ENCODE assay signal across 12 mouse cellular contexts in genomic region chr5:24869796-24870289, GRCm38 (mm10). TPM values are rescaled to one million over a fixed set of nuclear protein-coding genes. Genes with fewer than 3 reads are reported as not detected.
DNase-seq lines count a peak whose midpoint lies in the region; ATAC-seq and TF ChIP-seq lines count a peak whose summit lies in the region.
"Had no signal": no experiment of that assay in that cellular context is flagged by ENCODE, and none has a peak within 500 bp of the region (broad histone marks: within the 10 kb centered on the region; RNA-seq: fewer than 3 reads in every experiment).

No protein-coding gene starts in this region.

- no peaks in the 10 kb centered on the region for H3K27me3 ChIP-seq in heart, embryonic 10.5 days (ENCODE audit: insufficient read depth, poor library complexity, severe bottlenecking)
- H3K27me3 ChIP-seq in heart, adult 2 months (ENCODE audit: control insufficient read depth, insufficient read depth, low read length) = no peaks in the 10 kb centered on the region
- H3K27me3 ChIP-seq in stomach, embryonic 14.5 days (ENCODE audit: control insufficient read depth, insufficient read depth, low read length) = no peaks in the 10 kb centered on the region
- H3K27me3 ChIP-seq in stomach, postnatal 0 days (ENCODE audit: control insufficient read depth, insufficient read depth, low read length) = no peaks in the 10 kb centered on the region
- no peaks in the 10 kb centered on the region for H3K27me3 ChIP-seq in liver, embryonic 15.5 days
- H3K27me3 ChIP-seq: embryonic facial prominence, embryonic 13.5 days; neural tube, embryonic 12.5 days had no signal

- H3K9ac ChIP-seq in heart, adult 2 months (ENCODE audit: low read depth, low read length) = no peak overlapping the region
- H3K9ac ChIP-seq in stomach, embryonic 14.5 days (replicated peaks; ENCODE audit: low read depth, low read length) = no peak overlapping the region
- no peak overlapping the region for H3K9ac ChIP-seq in stomach, postnatal 0 days (ENCODE audit: low read length)
- peak overlapping the region; percentile 31; the same call in 1 of the 2 replicates for H3K9ac ChIP-seq in liver, embryonic 15.5 days
- H3K9ac ChIP-seq: embryonic facial prominence, embryonic 13.5 days; neural tube, embryonic 12.5 days had no signal

- ATAC-seq in stomach, embryonic 14.5 days (ENCODE audit: insufficient number of reproducible peaks, insufficient read depth, low FRiP score, low read depth) = 0 out of 2 replicates have a peak, but pooled peaks have one; percentile 46
- ATAC-seq in stomach, postnatal 0 days (ENCODE audit: low FRiP score, low TSS enrichment) = no peak
- peak; percentile 95 for ATAC-seq in liver, embryonic 15.5 days (ENCODE audit: insufficient read depth)
- ATAC-seq: inflammation-experienced regulatory T-cells, adult 6 months had no signal

- peaks cover 12% of the 10 kb centered on the region for H3K4me1 ChIP-seq in heart, embryonic 10.5 days
- no peaks in the 10 kb centered on the region for H3K4me1 ChIP-seq in heart, adult 2 months (ENCODE audit: control insufficient read depth, insufficient read depth, low read length)
- no peaks in the 10 kb centered on the region; the same call in 1 of the 2 replicates for H3K4me1 ChIP-seq in stomach, embryonic 14.5 days (ENCODE audit: control insufficient read depth, insufficient read depth, low read length)
- H3K4me1 ChIP-seq in stomach, postnatal 0 days (replicated peaks; ENCODE audit: control insufficient read depth, insufficient read depth) = no peaks in the 10 kb centered on the region
- H3K4me1 ChIP-seq in liver, embryonic 15.5 days (replicated peaks) = peaks cover 24% of the 10 kb centered on the region
- H3K4me1 ChIP-seq: neural tube, embryonic 12.5 days had no signal

- H3K9me3 ChIP-seq in heart, embryonic 10.5 days = 0 out of 2 replicates have a peak, but pooled peaks cover 3% of the 10 kb centered on the region
- peaks cover 3% of the 10 kb centered on the region; the same call in 1 of the 2 replicates for H3K9me3 ChIP-seq in stomach, embryonic 14.5 days (ENCODE audit: control insufficient read depth, low read depth, low read length)
- no peaks in the 10 kb centered on the region for H3K9me3 ChIP-seq in stomach, postnatal 0 days (ENCODE audit: control insufficient read depth, low read length)
- no peaks in the 10 kb centered on the region for H3K9me3 ChIP-seq in liver, embryonic 15.5 days (replicated peaks)
- H3K9me3 ChIP-seq: embryonic facial prominence, embryonic 13.5 days; limb, embryonic 10.5 days; neural tube, embryonic 12.5 days had no signal

- no peak for TF ChIP-seq EP300 in heart, adult 2 months (IDR thresholded peaks at IDR 0.05; ENCODE audit: insufficient read depth, low read depth, low read length)
- TF ChIP-seq EP300 in stomach, postnatal 0 days (optimal IDR thresholded peaks at IDR 0.05) = no peak

- no peak overlapping the region for H3K27ac ChIP-seq in heart, embryonic 10.5 days
- H3K27ac ChIP-seq in heart, adult 2 months = no peak overlapping the region
- no peak overlapping the region for H3K27ac ChIP-seq in stomach, embryonic 14.5 days (ENCODE audit: low read length)
- no peak overlapping the region for H3K27ac ChIP-seq in stomach, postnatal 0 days (replicated peaks)
- peak overlapping the region; percentile 75 for H3K27ac ChIP-seq in liver, embryonic 15.5 days (replicated peaks)
- H3K27ac ChIP-seq: embryonic facial prominence, embryonic 13.5 days; limb, embryonic 10.5 days; neural tube, embryonic 12.5 days had no signal

- intact Hi-C loops in heart, adult 2 months (cut with DNase I) = no loop called here

- no peak for TF ChIP-seq POLR2A in heart, adult 2 months (IDR thresholded peaks at IDR 0.05; ENCODE audit: insufficient read depth, low read depth, low read length)

- no peak overlapping the region for H3K4me2 ChIP-seq in stomach, embryonic 14.5 days (replicated peaks; ENCODE audit: low read depth, low read length)
- H3K4me2 ChIP-seq in stomach, postnatal 0 days (replicated peaks; ENCODE audit: low read depth) = no peak overlapping the region
- H3K4me2 ChIP-seq in liver, embryonic 15.5 days = peak overlapping the region; percentile 65
- H3K4me2 ChIP-seq: embryonic facial prominence, embryonic 13.5 days; neural tube, embryonic 12.5 days had no signal

- 55% methylated on average over 11 of the region's 11 CpGs for WGBS in heart, embryonic 10.5 days
- 50% methylated on average over 11 of the region's 11 CpGs for WGBS in heart, adult 2 months
- 67% methylated on average over 11 of the region's 11 CpGs for WGBS in stomach, embryonic 14.5 days
- 66% methylated on average over 11 of the region's 11 CpGs for WGBS in stomach, postnatal 0 days
- WGBS in liver, embryonic 15.5 days (ENCODE audit: insufficient replicate concordance) = 32% methylated on average over 11 of the region's 11 CpGs

- H3K36me3 ChIP-seq in heart, embryonic 10.5 days = peaks cover 72% of the 10 kb centered on the region
- H3K36me3 ChIP-seq in heart, adult 2 months (ENCODE audit: control insufficient read depth, insufficient read depth, low read length) = no peaks in the 10 kb centered on the region
- H3K36me3 ChIP-seq in stomach, embryonic 14.5 days (ENCODE audit: control insufficient read depth, insufficient read depth, low read length) = peaks cover 5% of the 10 kb centered on the region; the same call in 1 of the 2 replicates
- peaks cover 9% of the 10 kb centered on the region for H3K36me3 ChIP-seq in stomach, postnatal 0 days (ENCODE audit: control insufficient read depth, insufficient read depth, low read length)
- H3K36me3 ChIP-seq in liver, embryonic 15.5 days (replicated peaks) = no peaks in the 10 kb centered on the region; the same call in 1 of the 2 replicates

- H3K79me2 ChIP-seq in heart, adult 2 months (replicated peaks; ENCODE audit: control insufficient read depth, insufficient read depth, low read length) = no peaks in the 10 kb centered on the region

- peak; percentile 85 for DNase-seq in heart, embryonic 10.5 days (ENCODE audit: low spot score)
- DNase-seq in heart, adult 2 months = no peak
- DNase-seq in stomach, postnatal 0 days (ENCODE audit: low spot score) = no peak
- DNase-seq in frontal cortex, postnatal 10 days (ENCODE audit: low spot score in 2 of 2) = no peak
- no peak for DNase-seq in frontal cortex, adult 2 months (ENCODE audit: extremely low spot score in 1 of 2, low spot score in 1 of 2)
- no peak for DNase-seq in heart, adult 11 months

- no peak overlapping the region for H3K4me3 ChIP-seq in heart, embryonic 10.5 days
- no peak overlapping the region for H3K4me3 ChIP-seq in heart, adult 2 months
- H3K4me3 ChIP-seq in stomach, embryonic 14.5 days (ENCODE audit: low read depth, low read length) = no peak overlapping the region
- no peak overlapping the region for H3K4me3 ChIP-seq in stomach, postnatal 0 days (ENCODE audit: low read depth, low read length)
- H3K4me3 ChIP-seq in liver, embryonic 15.5 days (replicated peaks) = peak overlapping the region; percentile 37
- H3K4me3 ChIP-seq: embryonic facial prominence, embryonic 13.5 days; limb, embryonic 10.5 days; neural tube, embryonic 12.5 days had no signal

- no peak for TF ChIP-seq CTCF in heart, adult 2 months (IDR thresholded peaks at IDR 0.05)
- no peak for TF ChIP-seq CTCF in stomach, postnatal 0 days (IDR thresholded peaks at IDR 0.05; ENCODE audit: low read depth)

RNA-seq across cellular contexts. Expression of gene Rheb, which starts 27.4 kb away (rescaled TPM):
- 219 and 225 TPM in 2 replicates for polyA plus RNA-seq in heart, embryonic 10.5 days (2016; fragmentation: Nextera tagmentation; extraction: Ambion mirVana)
- total RNA-seq in heart, adult 2 months (2021) = 10 to 100 TPM; 76.9 to 87.4 TPM
- 29.1 and 51.5 TPM in 2 replicates for polyA plus RNA-seq in heart, adult 2 months (2012; rRNA removed)
- 226 and 237 TPM in 2 replicates for polyA plus RNA-seq in stomach, embryonic 14.5 days (2014; fragmentation: Nextera tagmentation; extraction: Ambion mirVana)
- polyA plus RNA-seq in stomach, postnatal 0 days (2015; fragmentation: Nextera tagmentation; extraction: Ambion mirVana) = 209 and 218 TPM in 2 replicates
- polyA plus RNA-seq in liver, embryonic 15.5 days (2015; fragmentation: Nextera tagmentation; extraction: Ambion mirVana) = 68.4 and 72.0 TPM in 2 replicates
- 113 and 114 TPM in 2 replicates for polyA plus RNA-seq in frontal cortex, adult 2 months (2012; rRNA removed)
